Mouse (Mus musculus) brain, embryonic 14.5 days (tissue): ENCODE data around the gene Meltf. TPM values are rescaled to one million over a fixed set of nuclear protein-coding genes. Genes with fewer than 3 reads are reported as not detected.
"Not testable (repeated sequence)": the region's sequence is repeated elsewhere in the genome, so short reads cannot be mapped to it uniquely, and the experiment has no call there.

Experiments used
- DNase-seq: peaks from one replicate; pipeline ENCODE4 v3.0.0-alpha.2; 2011; ENCODE audit warnings: low read depth
- CTCF ChIP-seq: fragments of 200-500 bp; IDR thresholded peaks from 2 replicates; pipeline ENCODE4 v1.5.1; 2012; ENCODE audit warnings: inconsistent platforms, mild to moderate bottlenecking, moderate library complexity, borderline replicate concordance; ENCODE audit not compliant: insufficient read depth, insufficient read length; ENCODE audit errors: extremely low read depth
- POLR2A ChIP-seq: fragments of 200-500 bp; IDR thresholded peaks from 2 replicates; pipeline ENCODE4 v1.6.1; 2012; ENCODE audit warnings: mild to moderate bottlenecking, inconsistent platforms, borderline replicate concordance; ENCODE audit not compliant: poor library complexity, insufficient read depth, insufficient read length, severe bottlenecking; ENCODE audit errors: extremely low read depth
- polyA plus RNA-seq: library from polyadenylated mRNA; depleted of rRNA; stranded (reverse); fragments of >200 nt; gene quantifications from 2 replicates; pipeline ENCODE4 v1.2.3, GENCODE M21; 2012; rRNA removed

Gene Meltf
- polyA plus RNA-seq, 1 experiment: 0.15 TPM

- TF ChIP-seq CTCF: no peak
- TF ChIP-seq POLR2A: no peak
- no peak for DNase-seq
Measured at GRCm38 (mm10) chr16:31940586-31940985, 62.0 kb downstream of the Meltf start.

- TF ChIP-seq POLR2A (no peak), CTCF (peak; percentile 92)
- DNase-seq: peak; percentile 77
Measured at GRCm38 (mm10) chr16:31943980-31944379, 65.4 kb downstream of the Meltf start.

GRCm38 (mm10) chr16:31944698-31945255, 66.2 kb downstream of the Meltf start:
- no peak for DNase-seq
- no peak for TF ChIP-seq CTCF

- no peak for DNase-seq
- TF ChIP-seq POLR2A (no peak), CTCF (no peak)
Measured at GRCm38 (mm10) chr16:31945372-31945771, 66.8 kb downstream of the Meltf start.

- not testable (repeated sequence) for DNase-seq
Measured at GRCm38 (mm10) chr16:31945986-31946385, 67.4 kb downstream of the Meltf start.

GRCm38 (mm10) chr16:31947333-31947732, 68.7 kb downstream of the Meltf start:
- no peak for TF ChIP-seq POLR2A
- no peak for TF ChIP-seq CTCF
- DNase-seq: no peak

- TF ChIP-seq POLR2A (no peak), CTCF (no peak)
- DNase-seq: no peak
Measured at GRCm38 (mm10) chr16:31947901-31948316, 69.3 kb downstream of the Meltf start.

- TF ChIP-seq CTCF: no peak
- TF ChIP-seq POLR2A: peak; percentile 92
- peak; percentile 99 for DNase-seq
Measured at GRCm38 (mm10) chr16:31948345-31948774, 69.8 kb downstream of the Meltf start, which contains the start of the genes 0610012G03Rik and Ncbp2. 0610012G03Rik (minus strand) TSS chr16:31948494. Ncbp2 (plus strand) TSS chr16:31948513.

Other genes starting within 250 kb of the Meltf start
- 30.8 and 34.1 TPM in 2 replicates for gene Dlg1, start 215.4 kb upstream of the Meltf start, polyA plus RNA-seq
- gene Pigz, start 55.0 kb downstream of the Meltf start, polyA plus RNA-seq: 0.86 and 1.5 TPM in 2 replicates
- gene 0610012G03Rik, start 69.7 kb downstream of the Meltf start, polyA plus RNA-seq: 67.6 and 92.3 TPM in 2 replicates
- gene Ncbp2, start 69.7 kb downstream of the Meltf start, polyA plus RNA-seq: 77.3 and 93.8 TPM in 2 replicates
- gene Senp5, start 124.5 kb downstream of the Meltf start, polyA plus RNA-seq: 18.3 and 23.2 TPM in 2 replicates
- 30.7 and 39.0 TPM in 2 replicates for gene Pak2, start 200.5 kb downstream of the Meltf start, polyA plus RNA-seq
- gene Pigx, start 220.9 kb downstream of the Meltf start, polyA plus RNA-seq: 74.9 and 103 TPM in 2 replicates
- 24.3 and 26.3 TPM in 2 replicates for gene Cep19, start 221.0 kb downstream of the Meltf start, polyA plus RNA-seq